Mouse (Mus musculus) T-cell, adult 66 days (primary cell): ENCODE data around the gene Dstn. TPM values are rescaled to one million over a fixed set of nuclear protein-coding genes. Genes with fewer than 3 reads are reported as not detected.

Experiments used
- total RNA-seq, 2 experiments: library from RNA; stranded (reverse); gene quantifications; 3 replicates in 1 of 2; 4 replicates in 1 of 2; pipeline ENCODE4 v1.2.4; 2023

Gene Dstn
- total RNA-seq, result 10 to 100 TPM; 19.2 to 22.3 TPM

DNA sequence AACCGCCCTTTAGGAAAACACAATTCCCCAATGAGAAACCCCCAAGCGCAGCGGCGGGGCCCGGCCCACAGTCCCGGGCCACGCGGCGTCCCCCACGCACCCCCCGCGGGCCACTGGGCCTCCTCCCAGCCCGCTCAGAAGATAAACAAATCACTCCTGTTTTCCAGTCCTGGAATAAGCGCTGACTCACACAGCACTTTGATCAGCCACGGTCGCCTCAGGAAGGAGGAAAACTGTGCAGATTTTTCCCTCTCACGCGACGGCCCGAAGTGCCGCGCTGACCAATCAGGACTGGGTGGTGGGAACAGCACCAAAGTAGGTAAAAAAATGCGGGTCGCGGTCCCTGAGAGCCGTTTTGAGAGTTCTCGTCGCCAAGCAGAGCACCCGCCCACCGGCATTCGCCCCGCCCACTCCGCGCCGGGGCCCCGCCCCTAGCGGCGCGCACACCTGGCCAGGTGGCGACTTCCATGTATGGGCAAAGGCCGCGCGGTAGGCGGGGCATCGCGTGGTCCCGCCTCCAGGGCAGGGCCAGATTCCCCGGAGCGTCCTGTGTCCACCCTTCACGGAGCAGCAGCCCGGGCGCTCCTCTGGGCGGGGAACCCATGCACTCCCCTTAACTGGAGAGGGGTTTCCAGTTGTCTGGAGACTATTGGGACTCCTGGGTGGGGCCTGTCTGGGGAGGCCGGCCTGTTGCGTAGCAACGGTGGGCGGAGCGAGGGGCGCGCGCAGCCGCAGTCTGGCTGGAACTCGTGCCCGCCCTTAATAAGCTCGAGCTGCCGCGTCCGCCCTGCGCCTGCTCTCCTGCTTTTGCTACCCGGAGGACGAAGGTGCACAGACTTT, at the start of gene Dstn:
TSS of gene Dstn (plus strand) at position 561 of the 840 bp plus-strand sequence.

Other genes starting within 250 kb of the Dstn start
- not detected for gene Bfsp1, start 52.1 kb upstream of the Dstn start, total RNA-seq
- 10 to 100 TPM; 65.3 to 76.1 TPM for gene Rrbp1, start 95.9 kb downstream of the Dstn start, total RNA-seq
- gene Banf2, start 117.7 kb downstream of the Dstn start, total RNA-seq, result not detected